Mouse (Mus musculus): Measurements from ENCODE around the gene Nt5dc3.

Gene Nt5dc3

GRCm38 (mm10) chr10:86815133-86815532 lies 36.3 kb downstream of the Nt5dc3 start:
- no peak for DNase-seq (ENCODE audit: low spot score)

GRCm38 (mm10) chr10:86819649-86820165 lies 40.9 kb downstream of the Nt5dc3 start:
- DNase-seq (ENCODE audit: low spot score) = no peak

GRCm38 (mm10) chr10:86821014-86821413 lies 42.2 kb downstream of the Nt5dc3 start:
- DNase-seq (ENCODE audit: low spot score) = no peak

DNA sequence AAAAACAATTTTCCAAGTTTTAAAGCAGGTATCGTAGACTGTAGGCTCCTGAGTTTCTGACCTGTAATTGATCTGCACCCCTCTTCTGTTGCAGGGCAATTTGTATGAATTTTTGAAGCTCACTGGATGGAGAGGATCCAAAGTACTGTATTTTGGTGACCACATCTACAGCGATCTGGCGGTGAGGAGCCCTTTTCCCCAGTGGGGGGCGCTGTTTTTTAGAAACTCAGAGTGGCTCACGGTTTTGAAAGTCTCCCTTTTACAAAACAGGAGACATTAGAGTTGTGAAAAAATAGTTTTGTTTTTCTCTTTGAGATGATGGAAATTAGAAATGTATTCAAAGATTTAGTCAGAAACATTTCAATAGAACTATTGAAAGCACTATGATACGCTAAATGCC lies 45.3 kb downstream of the Nt5dc3 start:
- no peak for DNase-seq (ENCODE audit: low spot score)

- no peak for DNase-seq (ENCODE audit: low spot score)
Measured at GRCm38 (mm10) chr10:86824871-86825270, 46.1 kb downstream of the Nt5dc3 start.

DNA sequence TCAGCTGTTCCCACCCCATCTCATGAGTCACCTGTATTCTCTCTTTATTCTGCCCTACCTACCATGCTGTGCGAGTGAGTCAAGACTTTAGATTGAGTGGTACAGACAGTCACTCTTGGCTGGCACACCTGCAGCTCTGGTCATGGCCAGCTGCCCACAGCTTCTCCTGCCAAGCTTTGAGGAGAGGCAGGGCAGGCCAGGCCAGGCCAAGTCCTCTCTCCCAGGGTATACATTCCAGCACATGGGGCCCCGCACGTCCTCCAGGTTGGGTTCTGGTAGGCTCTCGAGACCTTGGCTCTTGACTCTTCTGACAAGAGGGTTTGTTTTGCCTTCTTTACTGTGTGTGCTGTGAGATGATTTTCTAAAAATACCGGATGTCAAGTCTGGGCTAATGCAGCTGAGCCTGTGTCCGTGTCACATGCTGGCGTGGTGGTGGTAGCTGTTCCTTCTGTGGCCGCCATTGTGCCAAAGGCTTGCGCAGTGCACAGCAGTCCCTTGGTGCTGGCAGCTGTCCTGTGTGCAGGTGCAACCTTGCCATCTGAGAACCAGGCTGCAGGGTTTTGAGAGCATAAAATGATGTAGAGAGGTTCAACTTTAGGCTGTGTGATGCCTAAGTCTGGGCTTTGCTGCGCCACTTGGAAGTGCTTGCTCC lies 47.2 kb downstream of the Nt5dc3 start:
- peak; percentile 49 for DNase-seq (ENCODE audit: low spot score)

- DNase-seq (ENCODE audit: low spot score) = no peak
Measured at GRCm38 (mm10) chr10:86826929-86827328, 48.1 kb downstream of the Nt5dc3 start.

- DNase-seq (ENCODE audit: low spot score) = no peak
Measured at GRCm38 (mm10) chr10:86828221-86829135, 49.7 kb downstream of the Nt5dc3 start.

DNA sequence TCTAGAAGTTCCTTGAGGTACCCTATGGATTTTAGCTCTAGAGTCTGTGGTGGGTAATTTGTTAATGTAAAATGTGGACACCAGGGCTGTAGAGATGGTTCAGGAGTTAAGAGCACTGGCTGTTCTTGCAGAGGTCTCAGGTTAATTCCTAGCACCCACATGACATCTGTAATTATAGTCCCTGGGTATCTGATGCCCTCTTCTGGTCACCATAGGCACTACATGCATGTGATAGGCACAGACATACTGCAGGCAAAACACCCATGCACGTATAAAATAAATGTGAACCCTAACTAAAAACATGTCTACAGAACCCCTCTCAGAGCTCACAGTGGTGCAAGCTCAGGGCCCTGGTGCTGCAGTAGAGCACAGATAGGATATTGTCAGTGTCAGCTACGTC lies 50.7 kb downstream of the Nt5dc3 start:
- DNase-seq (ENCODE audit: low spot score) = no peak

DNA sequence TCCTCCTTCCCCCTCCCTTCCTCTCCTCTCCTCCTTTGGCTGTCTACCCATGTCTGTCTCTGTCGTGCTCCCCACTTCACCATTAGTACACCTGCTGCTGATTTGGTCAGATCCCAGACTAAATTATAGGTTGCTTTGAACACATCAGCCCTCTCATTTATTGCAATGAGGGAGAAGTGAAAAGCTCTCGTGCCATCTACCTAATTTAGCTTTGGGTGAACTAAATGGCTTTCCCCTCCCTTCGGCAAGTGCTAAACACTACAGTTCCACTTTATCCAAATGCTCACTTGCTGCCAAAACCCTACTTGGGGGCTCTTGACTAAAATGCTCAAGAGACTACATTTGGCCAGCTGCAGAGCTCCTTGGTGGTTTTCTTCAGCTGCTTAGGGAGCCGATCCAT lies 58.0 kb downstream of the Nt5dc3 start:
- no peak for DNase-seq (ENCODE audit: low spot score)

DNA sequence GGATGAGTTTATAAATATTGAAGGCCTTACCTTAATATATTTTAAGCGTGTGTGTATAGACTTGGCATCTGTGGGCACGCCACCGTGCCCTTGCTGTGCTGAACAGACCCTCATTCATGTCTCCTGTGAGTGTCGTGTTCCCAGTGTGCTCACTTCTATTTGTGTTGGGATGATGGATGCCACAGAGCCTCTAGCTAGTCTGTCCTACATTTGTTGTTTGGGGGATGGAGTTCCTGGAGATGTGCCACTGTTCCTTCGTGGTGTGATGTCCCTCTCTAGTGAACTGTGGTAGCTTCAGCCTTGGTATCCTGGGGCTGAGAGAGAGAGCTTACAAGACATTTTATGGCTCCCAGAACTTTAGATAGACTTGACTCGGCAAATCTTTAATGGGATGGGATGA lies 60.0 kb downstream of the Nt5dc3 start:
- no peak for DNase-seq (ENCODE audit: low spot score)

DNA sequence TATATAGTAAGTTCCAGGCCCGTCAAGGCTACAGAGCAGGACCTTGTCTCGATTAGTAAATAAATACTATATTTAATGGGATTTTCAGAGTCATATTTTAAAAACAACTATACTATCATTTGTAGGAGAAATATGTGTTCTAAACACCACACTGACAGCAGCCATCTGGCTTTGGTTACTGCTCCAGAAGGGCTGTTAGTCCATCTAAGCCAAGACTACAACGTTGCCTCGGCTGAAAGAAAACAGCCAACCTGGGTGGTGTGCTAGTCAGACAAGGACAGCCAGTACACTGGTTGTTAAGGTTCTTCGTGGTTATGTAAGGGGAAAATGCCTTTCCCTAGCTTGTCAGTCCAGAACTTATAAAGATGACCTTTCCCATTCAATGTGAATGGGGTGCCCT lies 63.9 kb downstream of the Nt5dc3 start:
- no peak for DNase-seq (ENCODE audit: low spot score)

DNA sequence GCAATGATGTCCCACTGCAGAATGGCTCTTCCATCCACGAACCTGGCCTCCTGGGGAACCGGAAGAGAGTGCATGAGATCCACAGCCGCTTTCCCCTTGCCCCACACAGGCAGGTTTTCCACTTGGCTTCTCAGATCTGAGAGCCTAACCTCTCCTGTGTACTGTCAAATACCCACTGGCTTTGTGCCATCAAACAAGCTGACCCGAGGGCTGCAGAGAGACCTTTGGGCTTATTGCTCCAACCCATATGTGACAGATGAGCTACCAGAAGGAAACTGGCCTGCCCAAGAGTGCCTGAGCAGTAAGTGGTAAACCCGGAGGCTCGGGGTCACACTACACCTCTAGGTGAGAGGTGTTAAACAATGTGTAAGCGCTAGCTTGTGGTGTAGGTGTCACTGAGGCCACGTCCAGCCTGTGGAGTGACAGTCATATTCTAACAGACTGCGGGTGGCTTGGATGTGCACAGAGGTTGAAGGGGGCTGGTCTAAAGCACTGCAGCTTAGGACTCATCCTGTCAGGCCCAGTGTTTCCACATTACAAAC lies 68.2 kb downstream of the Nt5dc3 start:
- DNase-seq (ENCODE audit: low spot score) = no peak

GRCm38 (mm10) chr10:86849087-86849486 lies 70.3 kb downstream of the Nt5dc3 start:
- DNase-seq (ENCODE audit: low spot score) = no peak

DNA sequence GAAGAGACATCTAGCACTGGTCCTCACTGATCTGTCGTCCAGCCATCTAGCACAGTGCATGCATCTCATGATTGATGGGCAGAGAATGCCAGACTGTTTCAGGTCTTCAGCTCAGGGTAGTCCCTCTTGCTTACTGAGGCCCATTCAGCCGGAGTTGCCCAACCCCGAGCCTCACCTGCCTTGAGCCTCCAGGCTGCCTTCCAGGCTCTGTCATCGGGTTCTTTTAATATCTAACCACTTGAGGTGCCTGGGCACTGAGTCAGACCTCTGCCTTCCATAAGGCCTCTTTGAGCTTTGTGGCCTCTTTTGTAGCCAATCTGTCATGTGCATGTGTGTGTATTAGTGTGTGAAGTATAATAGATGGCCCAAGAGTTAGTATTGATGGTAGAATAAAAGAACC lies 70.7 kb downstream of the Nt5dc3 start:
- no peak for DNase-seq (ENCODE audit: low spot score)

DNA sequence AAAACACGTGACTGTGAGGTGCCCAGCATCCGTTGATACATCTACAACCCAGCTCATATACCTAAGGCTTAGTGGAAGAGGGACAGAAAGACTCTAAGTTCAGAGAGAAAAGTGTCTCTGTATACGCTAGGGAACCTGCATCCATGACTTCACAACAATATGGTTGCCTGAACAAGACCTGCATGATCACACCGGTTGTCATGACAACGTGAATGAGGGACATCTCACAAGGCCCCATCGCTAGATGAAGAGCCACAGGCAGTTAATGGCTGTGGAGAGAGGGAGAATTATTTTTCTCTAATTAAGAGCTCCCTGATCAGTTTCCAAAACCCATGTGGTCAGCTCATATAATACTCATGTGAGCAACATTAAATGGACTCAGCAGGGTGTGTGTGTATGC lies 73.4 kb downstream of the Nt5dc3 start:
- DNase-seq (ENCODE audit: low spot score) = no peak

DNA sequence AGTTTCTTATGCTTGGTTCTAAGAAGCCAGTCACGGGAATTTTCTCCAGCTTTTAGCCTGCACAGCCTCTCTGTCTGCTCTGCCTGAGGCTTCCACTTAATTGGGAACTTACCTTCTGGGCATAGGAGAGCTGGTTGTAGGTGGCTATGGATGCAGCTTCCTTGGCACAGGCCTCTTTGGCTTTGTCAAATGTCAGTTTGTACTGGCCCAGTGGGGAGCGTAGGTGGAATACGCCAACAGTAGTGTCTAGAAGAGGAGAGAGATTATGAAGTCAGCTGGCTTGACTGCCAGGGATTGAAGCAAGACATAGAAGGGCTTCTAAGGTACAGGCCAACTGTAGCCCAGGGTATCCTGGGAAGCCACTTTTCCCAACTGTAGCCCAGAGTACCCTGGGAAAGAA lies 74.6 kb downstream of the Nt5dc3 start:
- DNase-seq (ENCODE audit: low spot score) = no peak

- DNase-seq (ENCODE audit: low spot score) = no peak
Measured at GRCm38 (mm10) chr10:86860396-86860795, 81.6 kb downstream of the Nt5dc3 start.

DNA sequence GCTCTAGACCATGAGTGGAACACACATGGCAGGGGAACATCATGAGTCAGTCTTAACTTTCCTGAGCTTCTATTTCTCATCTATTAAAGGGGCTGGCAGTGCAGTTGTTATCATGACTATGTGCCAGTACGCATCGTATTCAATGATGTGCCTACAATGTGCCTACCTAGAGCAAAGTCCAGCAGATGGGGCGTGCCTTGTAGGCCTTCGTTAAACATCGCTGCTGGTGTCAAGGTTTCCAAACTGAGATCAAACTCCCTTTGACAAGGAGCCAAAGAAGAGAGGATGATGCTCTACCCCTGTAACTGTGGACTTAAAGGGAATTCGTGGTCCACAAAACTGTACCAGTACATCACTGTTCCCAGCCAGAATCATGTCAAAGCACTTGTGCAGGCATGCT lies 83.7 kb downstream of the Nt5dc3 start:
- DNase-seq (ENCODE audit: low spot score) = no peak

DNA sequence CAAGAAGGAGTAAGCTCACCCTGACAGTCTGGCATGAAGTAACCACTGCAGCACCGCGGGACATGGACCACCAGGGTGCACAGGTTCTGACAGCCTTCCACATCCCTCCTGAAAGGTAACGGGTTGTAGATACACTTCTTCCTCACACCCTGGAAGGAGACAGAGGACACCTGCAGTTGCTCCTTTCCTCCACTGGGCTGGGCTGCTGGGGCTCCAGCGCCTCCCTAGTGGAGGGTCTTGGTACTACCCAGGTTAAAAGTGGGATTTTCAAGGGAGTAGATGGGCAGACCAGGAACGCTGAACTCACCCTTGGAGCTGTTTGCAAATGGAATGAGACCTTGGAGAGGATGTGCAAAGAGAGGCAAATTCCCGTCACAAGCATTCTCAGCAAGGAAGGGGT lies 84.6 kb downstream of the Nt5dc3 start:
- no peak for DNase-seq (ENCODE audit: low spot score)

DNA sequence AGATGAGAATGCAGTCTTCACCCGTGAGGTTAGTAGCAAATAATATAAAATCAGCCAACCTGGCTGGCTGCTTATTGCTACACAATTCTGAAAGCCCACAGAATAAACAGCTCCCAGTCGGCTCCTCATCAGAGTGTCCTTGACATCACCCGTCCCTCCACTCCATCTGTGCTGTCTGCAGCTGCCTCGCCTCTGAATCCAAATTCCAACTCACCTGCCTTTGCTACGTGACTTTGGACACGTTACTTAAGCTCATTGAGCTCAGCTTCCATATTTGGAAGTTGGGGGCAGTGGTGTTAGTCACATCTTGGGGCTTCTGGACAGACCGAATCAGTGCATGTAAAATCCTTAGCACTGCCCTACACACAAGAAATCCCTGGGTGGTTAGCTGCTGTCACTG lies 93.3 kb downstream of the Nt5dc3 start:
- no peak for DNase-seq (ENCODE audit: low spot score)

- DNase-seq (ENCODE audit: low spot score) = no peak
Measured at GRCm38 (mm10) chr10:86872591-86872990, 93.8 kb downstream of the Nt5dc3 start.

DNA sequence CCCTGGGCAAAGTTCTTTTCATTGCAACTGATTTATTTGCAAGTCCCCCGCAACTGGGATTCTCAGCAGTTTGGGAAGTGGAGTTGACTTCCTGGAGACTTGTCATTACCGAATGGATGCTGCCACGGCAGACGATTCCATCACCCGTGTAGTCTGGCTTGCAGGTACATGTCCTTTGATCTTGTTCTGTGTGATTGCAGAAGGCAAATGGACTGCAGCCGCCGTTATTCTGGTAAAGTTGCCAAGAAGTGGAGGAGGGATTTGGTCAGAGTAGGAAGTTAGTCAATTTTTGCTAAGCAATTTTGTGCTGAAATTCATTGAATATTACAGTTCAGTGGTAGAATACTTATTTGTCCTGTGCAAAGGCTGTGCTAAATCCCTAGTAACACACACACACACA lies 99.9 kb downstream of the Nt5dc3 start:
- DNase-seq (ENCODE audit: low spot score) = no peak

Data from ovary, postnatal 14 days (tissue).